Mouse (Mus musculus) natural killer cell, adult 2 months (primary cell): Measurements from ENCODE around the gene Nfam1.

ENCODE experiments used
- DNase-seq, 2 experiments: peaks; one replicate each; pipeline ENCODE4 v3.0.0; 2022; ENCODE audit warnings: low spot score in 2 of 2

Nfam1 gene

DNA sequence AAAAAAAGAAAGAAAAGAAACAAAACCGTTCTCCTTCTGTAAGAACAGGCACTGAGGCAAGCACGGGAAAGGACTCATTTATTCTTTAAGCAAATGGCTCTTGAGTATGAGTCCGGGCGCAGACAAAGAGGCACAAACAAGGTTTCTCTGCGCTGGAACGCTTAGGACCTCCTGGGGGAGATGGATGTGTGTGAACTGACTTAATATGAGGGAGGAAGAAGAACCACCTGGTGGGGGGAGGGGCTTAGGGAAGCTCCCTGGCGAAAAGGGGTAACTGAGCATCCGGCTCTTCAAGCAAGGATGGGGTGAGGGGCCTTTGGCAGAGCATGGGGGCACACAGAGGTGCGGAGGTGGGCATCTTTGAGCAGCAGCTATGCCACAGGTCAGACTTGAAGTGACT is 40.2 kb downstream of the Nfam1 start:
- DNase-seq, result no peak

DNA sequence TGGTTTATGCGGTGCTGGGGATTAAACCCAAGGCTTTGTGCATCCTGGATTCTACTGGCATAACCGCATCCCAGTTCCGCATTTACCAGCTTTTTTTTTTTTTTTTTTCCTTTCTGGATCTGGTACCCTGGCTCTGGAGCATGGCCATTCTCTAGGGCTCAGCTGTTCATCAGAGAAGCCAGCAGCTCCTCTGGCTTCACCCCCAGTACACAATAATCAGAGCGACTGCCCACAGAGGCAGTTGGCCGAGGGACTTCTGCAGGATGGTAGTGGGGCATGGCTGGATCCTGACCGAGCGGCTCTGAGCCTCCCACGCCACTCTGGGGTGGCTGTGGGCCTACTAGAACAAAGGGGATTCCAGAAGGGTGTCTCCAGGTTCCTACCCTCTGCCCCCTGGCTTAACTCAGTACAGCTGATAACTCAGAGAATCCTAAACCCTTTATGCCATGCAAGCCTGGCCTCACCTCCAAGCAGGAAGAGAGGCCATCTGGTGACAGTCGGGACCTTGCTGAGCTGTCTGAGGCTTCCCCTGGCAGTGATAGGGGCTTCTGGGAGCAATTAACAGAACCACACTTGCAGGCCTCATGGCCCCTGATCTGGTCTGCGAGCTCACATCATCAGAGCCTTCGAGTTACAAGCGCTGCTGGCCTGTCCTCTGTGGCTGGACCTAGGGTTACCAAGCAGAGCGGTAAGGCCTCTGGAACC is 40.9 kb downstream of the Nfam1 start:
- DNase-seq, result no peak

DNA sequence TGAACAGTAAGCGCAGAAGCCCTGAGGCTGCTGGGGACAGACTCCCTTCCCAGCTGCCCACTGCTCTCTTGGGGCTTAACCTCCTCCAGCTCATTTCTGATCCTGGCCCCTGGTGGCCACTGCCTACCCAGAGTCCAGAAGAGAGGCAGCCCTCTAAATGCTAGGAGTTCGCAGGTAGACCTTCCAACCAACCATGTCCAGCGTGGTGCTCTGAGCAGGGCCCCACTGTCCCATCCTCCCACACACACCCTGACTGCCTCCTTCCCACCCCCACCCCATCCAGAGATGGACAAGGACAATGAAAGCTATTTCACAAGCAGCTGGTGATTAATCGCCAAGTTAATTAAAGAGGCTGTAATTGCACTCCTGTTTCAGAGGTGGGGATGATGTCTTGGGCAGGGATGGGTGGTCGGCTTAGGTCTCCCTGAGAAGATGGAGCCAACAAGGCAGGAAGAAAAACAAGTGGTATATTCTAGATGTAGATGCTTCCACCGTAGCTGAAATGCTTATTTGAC is 43.9 kb downstream of the Nfam1 start:
- DNase-seq, result no peak

DNA sequence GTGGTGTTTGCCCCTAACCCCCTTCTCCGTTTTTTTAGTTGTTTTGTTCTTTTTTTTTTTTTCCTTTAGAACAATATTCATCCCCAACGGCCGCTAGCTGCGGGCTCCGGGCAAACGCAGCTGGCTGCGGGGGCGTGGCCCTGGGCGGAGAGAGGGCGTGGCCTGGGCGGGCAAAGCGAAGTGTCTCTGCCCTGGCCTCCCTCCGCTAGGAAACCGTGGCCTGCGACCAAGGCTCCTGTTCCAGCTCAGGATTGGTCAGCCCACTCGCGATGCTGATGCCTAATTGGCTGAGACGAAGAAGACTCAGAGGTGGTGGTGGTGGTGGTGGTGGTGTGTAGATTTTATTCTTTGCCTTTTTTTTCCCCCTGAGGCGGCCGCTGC is 45.4 kb downstream of the Nfam1 start, which contains the start of gene Tcf20:
Gene Tcf20 (minus strand): TSS at position 141 of the 381 bp plus-strand sequence.
- peak; percentile 80 to 87 for DNase-seq

DNA sequence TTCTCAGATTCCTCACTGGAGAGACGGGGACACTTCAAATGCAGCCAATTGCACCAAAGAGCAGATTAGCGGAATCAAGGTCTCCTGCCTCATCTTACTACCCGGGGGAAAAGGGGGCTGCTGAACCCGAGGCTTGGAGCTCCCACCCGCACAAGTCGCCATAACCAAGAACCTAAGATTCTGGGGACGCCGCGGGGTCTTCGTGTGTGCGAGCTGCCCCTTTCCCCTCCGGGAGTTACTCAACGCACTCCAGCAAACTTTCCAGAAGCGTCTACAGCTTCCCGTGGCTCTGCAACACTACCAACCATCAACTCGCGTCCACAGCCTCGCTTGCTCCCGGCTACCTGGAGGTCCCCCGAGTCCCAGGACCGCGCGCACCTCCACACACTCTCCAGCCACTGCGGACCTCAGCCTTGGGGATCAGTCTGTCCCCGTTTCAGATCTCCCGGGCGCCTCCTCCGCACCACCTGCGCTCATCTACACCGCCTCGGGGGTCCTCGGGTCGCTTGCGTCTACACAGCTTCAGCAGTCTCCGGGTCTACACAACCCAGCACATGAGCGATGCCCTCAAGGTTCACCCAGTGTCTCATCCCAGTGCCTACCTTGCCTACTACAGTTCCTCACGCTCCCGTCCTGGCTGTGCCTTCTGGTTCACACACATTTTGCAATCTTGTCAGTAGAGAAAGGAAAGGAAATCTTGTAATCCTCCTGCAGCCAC is 45.9 kb downstream of the Nfam1 start:
- DNase-seq, result peak in 1 of 2 experiments; percentile 8

DNA sequence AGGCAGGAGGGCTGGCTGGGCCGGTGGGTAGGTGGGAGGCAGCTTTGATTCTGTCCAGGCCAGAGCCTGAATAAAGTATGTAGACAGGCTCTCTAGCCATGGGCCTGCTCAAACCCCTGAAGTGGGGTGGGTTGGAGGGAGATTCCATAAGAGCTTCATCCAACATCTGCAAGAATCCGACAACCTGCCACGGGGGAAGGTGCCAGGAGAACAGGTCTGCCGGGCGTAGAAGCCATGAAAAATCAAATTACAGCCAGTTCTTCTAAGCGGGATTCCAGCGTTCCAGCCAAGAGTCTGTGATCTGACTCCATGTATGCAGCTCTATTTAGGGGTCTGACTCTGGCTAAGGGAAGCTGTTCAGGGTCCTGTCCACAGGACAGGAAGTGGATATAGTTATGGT is 48.5 kb downstream of the Nfam1 start:
- no peak for DNase-seq

DNA sequence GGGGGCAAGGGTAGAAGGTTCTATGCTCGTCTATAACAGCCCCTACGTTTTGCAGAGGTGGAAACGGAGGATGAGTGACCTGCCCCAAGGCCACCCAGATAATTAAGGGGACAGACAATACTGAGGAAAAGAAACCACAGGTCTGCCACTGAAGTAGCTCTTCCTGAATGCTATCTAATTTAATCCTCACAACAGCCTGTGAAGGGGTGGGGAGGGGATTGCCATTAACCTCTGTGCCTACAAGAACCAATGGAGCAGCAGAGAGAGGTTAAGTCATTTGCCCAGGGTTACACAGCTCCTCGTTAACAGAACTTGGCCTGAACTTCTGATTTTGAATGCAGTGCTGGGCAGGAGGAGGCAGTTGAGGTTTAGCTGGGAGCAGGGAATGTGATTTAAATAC is 49.0 kb downstream of the Nfam1 start:
- DNase-seq, result no peak

DNA sequence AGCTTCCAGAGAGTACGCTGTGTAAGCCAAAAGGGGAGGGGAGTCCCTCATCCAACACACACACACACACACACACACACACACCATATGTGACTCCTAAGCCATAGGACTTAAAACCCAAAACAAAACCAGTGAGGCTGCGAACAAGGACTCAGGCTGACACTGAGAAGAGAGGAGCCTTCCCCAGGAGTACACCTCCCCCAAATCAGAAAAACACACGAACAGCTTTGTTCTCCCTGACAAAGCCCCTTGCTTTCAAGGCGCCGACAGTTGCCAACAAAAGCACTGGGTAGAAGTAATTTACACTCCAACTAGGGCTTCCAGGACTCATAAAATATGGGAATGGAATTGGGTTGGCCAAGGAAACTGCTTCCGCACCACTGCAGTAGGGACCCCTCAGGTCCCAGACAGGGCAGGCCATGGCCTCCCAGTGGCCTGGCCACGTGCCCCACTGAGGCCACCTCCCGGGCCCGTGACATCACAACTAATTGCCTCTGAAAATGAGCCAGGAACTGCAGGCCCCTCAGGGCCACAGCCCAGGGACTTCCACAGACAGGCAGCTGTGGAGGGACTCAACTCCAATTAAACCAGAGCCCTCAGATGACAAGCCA is 49.6 kb downstream of the Nfam1 start:
- DNase-seq, result no peak

DNA sequence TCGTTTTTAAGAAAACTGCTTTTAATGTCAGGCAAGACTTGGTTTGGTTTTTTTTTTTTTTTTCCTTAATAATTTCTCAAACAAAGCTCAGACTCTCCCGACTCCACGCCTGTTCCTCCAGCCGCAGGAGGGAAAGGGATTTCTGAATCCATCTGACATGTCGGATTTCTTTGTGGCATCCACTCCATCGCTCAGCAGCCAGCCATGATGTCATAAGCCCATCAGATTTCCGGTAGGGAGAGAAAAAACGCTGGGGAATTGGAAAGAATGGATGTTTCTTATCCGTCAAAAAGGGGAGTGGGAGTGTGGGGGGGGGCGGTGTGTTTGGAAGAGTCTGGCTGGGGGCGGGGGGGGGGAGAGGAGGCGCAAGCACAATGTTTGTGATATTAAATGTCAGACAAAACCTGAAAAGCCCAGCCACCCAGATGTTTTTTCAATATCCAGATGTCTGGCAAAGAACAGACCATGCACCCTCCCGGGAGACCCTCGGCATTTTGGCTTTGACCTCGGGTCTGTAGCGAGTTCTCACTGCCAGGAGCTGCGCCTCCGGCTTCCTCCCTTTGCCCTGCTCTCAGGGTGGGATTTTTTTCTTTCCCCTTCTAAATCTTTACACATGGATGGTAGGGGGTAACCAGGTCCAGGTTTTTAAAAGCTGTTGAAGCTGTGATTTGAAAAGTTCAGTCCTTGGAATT is 50.2 kb downstream of the Nfam1 start:
- no peak for DNase-seq

DNA sequence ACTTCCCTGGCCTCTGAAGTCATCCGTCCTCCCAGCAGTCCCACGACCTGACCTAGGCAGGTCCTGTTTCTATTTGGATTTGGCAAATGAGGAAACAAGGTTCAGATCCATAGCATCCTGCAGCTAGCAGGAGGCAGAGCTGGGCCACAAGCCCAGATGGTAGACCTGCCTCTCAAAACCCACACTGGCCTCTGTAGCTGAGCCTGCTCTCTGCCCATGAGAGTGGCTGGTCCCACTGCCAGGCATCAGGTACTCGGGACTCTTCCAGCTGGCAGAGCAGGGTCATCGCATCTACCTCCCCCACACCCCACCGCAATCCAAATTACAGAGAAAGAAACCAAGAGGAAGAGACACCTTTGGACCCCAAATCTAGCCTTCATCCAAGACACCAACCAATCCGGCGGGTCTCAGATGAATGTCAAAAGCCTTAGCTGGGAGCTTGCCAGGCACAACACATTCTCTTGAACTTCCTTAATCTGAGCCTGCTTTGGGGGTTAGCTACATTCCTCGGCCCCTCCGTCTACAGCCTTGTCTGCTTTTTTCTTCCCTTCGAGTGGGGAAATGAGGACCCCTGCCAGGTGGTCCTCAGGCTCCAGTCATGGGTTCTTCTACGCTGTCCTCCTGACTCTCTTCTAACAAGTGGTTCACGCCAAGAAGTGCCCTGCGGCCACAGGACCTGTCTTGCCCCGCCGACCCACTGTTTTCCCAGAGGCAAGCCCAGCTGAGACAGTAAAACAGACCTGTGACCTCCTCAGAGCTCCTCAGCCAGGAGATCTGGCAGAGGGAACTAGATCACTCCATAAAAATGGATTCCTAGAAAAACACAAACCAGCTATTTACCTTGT is 51.2 kb downstream of the Nfam1 start:
- DNase-seq, result no peak

DNA sequence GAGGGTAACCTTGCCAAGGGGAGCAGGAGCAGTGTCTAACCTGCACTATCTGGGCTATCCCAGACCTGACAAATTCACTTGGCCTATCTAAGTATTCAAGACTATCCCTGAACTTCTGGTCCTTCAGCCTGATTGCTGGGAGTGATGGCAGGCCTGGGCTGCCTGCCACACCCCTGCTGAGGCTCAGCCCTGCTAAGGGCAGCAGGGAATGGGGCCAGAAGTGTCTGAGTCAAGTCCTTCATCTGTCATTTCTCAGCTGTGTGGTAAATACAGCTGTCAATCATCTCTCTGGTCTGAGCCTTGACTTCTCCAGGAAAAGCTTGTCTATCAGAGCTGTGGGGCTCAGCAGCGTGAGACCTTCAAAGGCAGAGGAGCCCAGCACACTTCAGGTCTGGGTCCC is 53.6 kb downstream of the Nfam1 start:
- DNase-seq, result no peak

DNA sequence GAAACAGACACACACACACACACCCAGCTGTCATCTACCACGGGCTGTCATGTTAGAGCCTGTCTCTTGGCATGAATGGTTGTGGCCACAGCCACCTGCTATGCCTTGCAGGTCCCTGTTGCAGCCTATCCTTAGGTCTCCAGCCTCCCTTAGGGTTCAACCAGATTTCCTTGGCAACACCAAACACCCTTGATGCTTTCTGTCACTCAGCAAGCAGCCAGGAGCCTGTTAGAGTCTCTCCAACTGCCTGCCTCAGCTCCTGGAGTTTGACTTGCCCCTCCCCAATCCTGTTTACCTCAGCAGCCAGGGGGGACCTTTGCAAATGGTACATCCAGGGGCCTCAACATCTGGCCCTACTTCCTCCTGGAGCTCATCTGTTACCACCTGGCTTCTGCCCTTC is 58.6 kb downstream of the Nfam1 start:
- no peak for DNase-seq

DNA sequence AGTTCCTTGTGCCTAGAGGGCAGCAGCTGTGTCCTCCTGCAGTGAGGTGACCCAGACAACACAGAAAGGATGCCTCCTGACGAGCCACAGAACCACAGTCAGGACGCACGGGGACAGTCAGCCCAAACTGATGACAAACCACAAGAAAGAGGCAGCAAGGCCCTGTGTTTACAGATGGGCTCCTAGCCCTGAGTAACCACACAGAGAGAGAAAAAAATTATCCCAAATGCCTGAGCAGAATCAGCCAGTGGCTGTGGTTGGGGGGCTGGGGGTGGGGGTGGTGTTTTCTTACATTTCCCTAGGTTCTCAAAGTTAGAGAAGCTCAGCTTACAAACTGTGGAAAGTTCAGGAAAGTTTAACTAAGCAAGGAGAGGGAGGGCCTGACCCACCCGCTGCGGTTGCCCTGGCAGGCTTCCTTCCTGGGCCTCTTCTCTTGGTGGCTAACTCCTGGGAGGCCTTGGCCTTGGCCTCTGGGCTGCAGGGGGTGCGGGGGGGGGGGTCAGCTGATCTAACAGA is 63.8 kb downstream of the Nfam1 start:
- DNase-seq, result peak; percentile 10 to 28

DNA sequence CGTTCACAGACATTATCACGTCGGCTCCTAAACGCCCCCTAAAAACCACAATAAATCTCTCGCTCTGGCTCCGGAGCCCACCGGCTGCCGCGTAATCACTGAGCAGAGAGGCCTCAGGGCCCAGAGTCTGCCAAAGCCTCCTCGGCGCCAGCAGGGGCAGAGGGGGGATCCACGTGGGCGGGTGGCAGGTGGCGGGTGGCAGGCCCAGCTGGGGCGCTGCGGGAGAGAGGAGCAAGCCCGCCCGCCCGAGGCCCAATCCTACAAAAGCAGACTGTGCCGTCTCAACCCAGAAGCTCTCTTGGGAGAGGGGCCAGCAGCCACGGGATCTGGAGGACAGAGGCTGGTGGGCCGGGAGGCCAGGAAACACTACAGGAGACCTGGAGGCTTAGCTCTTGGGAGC is 64.7 kb downstream of the Nfam1 start:
- DNase-seq, result peak in 1 of 2 experiments; percentile 14

DNA sequence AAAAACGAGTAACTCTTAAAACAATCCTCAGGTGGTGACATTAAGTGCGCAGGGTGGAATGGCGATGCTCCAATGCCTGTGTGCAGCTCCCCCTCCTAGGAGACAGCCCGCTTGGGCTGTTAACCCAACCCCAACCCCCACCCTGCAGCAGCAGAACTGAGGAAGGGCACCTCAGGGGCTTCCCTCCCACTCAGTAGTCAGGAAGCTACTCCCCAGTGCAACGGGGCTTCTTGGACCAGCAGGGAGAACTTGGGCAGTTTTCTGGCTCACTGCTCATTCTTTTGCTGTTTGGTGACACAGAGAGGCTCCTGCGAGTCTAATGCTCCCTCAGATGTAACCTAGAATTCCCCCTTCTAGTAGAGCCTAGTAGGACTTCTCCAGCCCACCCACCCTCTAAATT is 65.2 kb downstream of the Nfam1 start:
- DNase-seq, result no peak

DNA sequence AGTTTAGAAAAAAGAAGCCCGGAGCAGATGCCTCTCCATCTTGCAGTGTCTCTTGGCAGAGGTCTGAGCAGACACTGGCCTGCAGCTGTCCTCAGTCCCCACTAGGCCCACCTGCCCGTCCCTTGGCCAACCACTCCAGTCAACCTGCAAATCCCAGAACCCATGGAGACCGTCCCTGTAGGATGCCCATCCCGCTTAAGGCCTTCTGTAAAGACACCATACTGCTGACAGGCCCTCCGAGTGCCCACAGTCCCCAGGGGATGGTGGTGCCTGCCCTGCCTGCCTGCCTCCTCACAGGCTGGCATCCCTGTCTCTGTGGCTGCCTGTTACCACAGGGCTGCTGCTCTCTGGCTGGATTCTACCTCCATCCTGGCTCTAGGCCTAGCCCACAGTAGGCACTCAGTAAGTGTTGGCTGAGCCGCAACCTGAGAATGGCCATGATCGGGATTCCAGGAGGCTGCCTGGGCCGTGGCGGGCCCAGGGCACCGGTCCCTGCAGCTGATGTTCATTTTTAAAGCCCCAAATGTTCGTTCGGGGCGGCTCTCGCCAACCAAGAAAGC is 68.8 kb downstream of the Nfam1 start:
- DNase-seq, result no peak

DNA sequence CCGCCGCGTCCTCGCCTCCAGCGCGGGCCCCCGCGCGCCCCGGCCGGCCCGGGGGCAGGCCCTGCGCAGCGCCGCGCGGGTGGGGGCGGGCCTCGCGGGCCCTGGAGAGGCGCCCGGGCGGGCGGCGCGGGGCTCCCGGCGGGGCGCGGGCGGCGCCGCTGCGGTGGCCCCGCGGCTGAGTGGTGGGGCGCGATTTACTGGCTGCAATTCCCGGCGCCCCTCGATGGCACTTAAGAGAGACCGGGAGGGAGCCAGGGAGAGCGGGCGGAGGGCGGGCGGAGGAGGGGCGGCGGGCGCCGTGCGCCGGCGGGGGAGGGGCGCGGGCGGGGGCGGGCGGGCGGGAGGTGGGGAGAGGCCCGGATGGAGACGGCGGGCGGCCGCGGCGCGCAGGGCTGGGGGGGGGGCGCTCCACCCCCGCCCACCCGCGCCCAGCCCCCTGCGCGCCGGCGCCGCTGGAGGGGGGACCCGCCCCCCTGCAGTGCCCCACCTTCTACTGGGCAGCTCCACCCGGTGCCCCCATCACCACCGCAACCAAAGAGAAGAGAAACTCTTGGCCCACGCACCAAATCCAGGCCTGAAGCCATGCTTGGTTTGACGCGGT is 69.5 kb downstream of the Nfam1 start:
- DNase-seq, result no peak

DNA sequence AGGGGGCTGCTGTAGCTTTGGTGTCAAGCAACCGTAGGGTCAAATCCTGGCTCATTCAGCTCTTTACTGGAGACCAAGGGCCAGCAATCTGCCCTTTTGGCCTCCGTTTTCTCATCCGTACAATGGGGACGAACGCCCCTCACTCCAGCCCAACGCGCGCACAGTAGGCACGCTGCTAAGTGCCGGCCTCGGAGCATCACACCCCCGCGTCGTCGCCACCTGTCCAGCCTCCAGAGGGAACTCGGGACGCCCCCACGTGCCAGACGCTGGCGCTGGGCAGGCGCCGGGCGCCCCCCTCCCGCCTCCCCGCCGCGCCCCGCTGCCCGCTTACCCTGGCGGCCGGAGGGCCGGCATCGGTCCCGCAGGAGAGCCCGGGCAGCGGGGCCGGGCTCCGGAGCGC is 70.0 kb downstream of the Nfam1 start:
- DNase-seq, result no peak

DNA sequence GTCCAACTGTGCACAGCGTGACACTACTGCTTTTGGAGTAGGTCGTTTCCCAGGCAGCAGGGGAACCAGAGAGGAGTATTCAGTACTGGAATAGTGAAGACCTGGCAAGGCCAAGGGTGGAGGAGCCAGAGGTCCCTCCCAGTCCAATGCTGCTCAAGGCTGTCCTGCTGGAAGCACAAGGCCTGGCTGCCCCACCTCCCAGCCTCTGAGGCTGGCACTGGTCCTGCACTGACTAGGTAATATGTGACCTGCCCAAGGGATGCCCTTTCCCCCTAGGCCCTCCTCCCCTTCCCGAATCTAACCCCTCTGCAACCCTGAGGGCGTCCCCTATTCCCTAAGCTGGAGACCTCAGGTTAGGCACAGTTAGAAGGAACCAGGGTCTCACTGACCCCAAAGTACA is 70.6 kb downstream of the Nfam1 start:
- no peak for DNase-seq

DNA sequence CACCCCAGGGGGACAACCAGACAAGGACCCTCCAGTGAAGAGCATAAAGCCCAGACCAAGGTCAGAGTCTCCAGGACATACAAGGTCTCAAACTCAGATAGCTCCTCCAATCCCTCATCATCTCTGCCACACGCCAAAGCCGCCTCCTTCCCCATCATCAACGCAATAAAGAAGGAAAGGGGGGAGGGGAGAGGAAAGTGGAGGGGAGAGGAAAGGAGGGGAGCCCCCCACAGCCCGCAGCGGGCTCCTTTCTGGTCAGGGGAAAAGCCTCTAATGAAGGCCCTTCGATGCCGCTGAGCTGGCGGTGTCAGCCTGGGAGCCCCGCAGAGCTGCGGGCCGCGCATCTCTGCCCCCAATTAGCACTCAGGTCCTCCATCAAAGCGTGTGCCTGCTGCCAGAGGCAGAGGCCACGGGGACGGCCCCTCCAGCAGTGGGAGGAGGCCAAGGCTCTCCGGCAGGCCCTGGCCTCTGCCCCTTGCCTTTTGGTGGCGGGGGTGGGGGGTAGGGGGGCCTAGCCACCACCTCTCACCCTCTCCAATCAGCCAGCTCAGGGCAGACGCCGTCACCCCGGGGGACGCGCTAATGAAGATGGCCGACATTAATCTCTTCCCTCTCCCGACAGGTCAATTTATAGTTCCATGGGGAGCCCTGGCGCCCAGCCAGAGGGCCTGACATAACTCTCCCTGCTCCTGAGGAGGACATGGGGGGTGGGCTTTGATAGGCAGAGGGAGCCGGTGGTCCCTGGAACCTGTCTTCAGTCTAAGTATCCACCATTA is 72.1 kb downstream of the Nfam1 start:
- no peak for DNase-seq
